Mouse (Mus musculus) 3T3-L1 (cell line): ENCODE results near the gene Mkln1.

Experiments used
- DNase-seq: peaks from one replicate; pipeline ENCODE4 v3.0.0-alpha.2; 2015; ENCODE audit warnings: low read depth, low spot score

The Mkln1 gene

GRCm38 (mm10) chr6:31398431-31399205 is at the start of gene Mkln1:
TSS of gene Mkln1 (plus strand) at chr6:31398735.
- peak; percentile 85 for DNase-seq

DNA sequence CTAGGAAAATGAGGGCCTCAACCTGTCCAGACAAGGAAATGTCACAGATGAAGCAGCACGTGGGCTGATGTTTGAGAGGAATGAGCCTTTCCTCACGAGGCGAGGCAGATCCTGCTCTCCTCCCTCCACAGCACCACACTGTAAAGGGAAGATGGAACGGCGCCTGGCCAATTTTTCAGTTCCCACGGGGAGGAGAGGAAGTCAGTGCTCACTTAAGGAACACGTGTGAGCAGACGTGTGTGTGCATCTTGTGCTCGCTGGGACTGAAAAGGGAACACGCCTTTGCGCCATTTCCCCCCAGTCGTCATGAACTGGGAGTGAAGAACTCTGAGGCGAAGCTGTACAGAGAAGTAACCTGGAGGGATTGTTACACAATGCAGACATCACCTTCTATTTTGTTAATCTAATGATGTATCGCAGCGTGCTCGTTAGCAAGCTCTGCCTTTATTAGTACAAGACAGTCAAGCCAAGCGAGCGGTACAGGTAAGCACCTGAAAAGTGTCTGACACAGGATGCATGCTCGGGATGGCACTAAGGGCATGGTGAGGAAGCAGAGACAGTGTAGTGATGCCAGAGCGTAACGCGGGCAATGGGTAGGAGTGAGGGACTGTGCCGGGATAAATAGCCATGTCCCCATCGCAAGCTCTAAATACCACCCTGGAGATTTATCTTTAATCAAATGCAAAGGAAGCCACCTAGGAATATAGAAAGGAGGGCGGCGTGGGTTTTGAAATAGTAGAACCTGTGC is 41.9 kb upstream of the Mkln1 start:
- no peak for DNase-seq

DNA sequence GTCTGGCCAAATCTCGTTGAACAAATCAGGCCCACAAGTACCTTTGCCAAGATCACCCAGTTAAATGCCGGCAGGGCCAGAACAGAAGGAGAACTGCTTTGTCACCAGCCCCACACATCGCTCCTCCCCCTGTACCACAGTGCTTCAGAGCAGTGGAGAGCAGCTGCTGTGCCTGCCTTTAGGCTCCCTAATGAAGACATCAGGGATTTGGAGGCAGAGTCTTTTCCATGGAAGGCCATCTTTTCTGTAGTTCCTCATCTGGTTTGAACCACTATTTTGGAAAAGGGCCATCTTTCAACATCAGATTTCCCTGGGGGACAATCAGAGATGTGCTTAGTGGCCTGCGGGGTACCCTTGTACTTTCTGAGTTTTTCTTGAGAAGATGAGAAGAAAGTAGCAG is 41.2 kb upstream of the Mkln1 start:
- DNase-seq, result peak; percentile 29

DNA sequence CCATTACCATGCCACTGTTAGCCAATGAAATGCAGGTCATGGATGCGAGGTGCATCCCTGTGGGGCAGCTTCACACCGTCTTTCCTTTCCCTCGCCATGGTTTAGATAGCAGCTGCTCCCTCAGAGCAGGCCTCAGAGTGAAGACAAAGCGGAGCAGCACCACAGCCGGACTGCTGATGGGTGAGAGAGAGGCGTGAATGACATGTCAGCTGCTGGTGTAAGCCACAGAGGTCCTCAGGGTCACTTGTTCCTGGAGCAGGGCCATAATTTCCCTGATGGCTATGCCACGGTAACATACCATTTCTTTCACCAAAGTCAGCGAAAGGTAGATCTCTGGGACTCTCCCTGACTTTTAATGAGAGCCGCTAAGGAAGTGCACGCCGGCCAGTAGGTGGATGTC is 35.9 kb upstream of the Mkln1 start:
- DNase-seq, result peak; percentile 39

GRCm38 (mm10) chr6:31364399-31364798 is 34.1 kb upstream of the Mkln1 start:
- DNase-seq, result no peak

GRCm38 (mm10) chr6:31367947-31368346 is 30.6 kb upstream of the Mkln1 start:
- no peak for DNase-seq

- peak; percentile 30 for DNase-seq
Observed at GRCm38 (mm10) chr6:31368559-31368958, 30.0 kb upstream of the Mkln1 start.

DNA sequence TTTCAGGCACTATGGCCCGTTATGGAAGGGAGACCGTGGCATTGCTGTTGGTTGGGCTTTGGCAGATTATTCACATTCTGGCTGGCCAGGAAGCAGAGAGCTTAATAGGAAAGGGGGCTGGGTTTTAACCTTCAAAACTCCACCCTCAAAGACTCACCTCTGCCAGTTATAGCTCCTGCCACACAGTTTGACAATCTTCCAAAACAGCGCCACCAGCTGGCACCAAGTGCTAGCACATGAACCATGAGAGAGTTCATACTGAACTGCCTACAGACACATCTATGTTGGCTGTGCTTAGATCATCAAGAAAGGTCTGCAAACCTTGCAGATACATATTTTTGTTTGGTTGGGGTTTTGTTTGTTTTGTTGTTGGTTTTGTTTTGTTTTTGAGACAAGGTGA is 28.7 kb upstream of the Mkln1 start:
- DNase-seq, result peak; percentile 70

- DNase-seq, result no peak
Observed at GRCm38 (mm10) chr6:31370550-31371061, 27.9 kb upstream of the Mkln1 start.

- peak; percentile 47 for DNase-seq
Observed at GRCm38 (mm10) chr6:31371140-31371539, 27.4 kb upstream of the Mkln1 start.

GRCm38 (mm10) chr6:31372620-31373019 is 25.9 kb upstream of the Mkln1 start:
- peak; percentile 92 for DNase-seq

DNA sequence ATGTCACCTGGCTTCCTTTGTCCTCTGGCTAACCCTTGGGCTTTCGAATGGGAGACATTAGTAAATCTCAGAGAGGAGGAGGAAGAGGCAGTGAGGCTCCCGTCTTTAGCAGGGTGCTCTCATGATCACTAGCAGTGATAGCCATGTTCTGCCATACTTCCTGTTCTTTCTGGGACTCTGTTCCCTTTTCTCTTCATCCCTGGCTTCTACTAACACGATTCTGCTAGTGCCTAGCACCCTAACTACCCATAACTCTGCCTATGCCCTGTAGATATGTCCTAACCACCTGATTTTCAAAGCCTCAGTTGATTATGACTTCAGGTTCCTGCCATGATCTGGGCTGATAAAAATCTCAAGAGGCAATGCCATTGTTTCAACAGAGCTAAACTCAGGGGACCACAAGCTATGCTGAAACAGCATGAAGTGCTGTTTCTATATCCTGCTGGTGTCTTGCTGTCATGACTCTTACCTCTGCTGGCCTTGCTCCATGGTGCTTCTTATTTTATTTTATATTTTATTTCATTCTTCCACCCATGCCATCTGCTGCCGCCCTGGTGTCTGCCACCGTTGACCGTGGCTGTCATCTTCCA is 25.4 kb upstream of the Mkln1 start:
- peak; percentile 44 for DNase-seq

DNA sequence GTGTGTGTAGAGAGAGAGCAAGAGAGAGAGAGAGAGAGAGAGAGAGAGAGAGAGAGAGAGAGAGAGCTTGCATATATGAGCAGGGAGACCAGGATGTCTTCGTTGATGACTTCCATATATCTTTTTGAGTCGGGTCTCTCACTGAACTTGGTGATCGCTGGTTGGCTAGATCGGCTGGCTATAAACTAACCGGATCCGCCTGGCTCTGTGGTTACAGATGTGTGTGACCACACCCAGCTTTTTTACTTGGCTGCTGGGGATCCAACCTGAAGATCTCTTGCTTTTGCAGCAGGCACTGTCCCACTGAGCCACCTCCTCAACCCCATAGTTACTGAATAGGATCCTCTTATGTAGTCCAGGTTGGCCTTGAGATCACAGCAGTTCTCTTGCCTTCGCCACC is 15.5 kb upstream of the Mkln1 start:
- no peak for DNase-seq

DNA sequence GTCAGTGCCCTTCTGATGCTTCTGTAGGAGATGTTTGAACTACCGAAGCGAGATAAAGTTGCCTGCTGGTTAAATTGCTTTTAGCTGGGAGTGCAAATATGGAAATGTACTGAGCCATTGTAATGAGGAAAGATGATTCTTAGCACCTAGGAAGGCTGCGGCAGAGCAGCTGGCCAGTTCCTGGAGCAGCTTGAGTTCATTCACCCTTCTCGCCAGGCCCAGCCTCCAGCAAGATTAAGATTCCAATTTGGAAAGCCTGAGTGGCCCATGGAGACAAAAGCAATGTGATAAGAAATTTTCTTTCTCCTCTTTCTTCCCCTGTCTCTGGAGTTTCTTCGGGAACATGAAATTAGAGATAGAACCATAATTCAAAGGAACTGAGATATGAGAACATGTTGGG is 13.7 kb upstream of the Mkln1 start:
- no peak for DNase-seq

DNA sequence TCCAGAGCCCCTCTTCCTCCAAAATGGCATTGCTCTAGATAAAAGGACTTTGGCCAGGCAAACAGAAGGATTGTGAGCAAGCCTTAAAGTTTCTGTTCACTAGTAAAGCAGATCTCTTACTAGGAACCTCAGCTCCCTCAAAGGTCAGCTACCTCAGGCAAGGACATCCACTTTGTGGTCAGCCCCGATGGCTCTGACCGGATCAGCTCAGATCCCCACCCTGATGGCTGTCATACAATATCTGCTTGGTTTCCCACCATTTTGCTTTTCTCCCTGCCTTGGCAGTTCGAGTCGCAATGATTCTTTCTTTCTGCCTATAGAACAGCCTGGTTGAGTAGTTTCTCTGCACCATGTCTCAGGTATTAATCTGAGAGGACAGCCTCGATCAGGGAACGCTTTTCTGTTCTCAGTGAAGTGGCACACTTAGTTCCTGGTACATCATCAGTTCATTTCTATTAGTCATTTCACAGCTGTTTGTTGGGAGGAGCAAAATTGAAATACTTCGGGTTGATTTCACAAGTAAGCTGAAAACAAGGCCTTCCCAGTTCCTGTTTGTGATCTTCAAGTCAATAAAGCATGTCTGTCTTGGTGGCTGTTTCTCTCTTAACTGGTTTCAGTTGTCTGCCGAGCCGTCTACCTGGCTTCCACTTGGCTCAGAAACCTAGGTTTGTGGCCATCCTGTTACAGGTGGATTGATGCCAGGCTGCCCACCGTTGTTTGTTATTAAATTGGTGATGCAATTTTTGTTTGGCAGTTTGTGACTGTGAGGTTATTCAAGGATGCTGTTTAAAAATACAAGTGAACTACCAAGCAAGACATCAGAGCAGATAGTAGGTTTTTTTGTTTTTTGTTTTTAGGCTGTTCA is 13.0 kb upstream of the Mkln1 start:
- no peak for DNase-seq

GRCm38 (mm10) chr6:31389716-31390115 is 8.8 kb upstream of the Mkln1 start:
- DNase-seq, result peak; percentile 48

GRCm38 (mm10) chr6:31390243-31390981 is 8.1 kb upstream of the Mkln1 start:
- peak; percentile 81 for DNase-seq

- no peak for DNase-seq
Observed at GRCm38 (mm10) chr6:31392871-31393270, 5.7 kb upstream of the Mkln1 start.

DNA sequence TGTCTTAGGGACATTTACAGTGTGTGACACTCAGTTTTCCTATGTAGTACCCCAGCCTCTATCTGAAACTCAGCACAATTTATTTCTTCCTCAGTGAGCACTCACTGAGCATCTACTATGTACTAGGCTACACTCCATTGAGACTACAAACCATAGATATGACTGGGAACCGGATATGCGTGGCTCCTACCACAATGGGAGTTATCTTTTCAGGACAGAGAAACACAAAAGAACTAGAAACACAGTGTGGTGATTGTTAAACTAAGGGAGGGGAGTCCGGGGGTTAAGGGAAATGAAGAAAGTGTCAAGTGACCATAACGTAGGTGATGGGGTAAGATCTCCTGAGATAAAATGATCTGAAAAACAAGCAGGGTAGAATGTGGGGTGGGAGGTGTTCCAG is 2.4 kb upstream of the Mkln1 start:
- no peak for DNase-seq

DNA sequence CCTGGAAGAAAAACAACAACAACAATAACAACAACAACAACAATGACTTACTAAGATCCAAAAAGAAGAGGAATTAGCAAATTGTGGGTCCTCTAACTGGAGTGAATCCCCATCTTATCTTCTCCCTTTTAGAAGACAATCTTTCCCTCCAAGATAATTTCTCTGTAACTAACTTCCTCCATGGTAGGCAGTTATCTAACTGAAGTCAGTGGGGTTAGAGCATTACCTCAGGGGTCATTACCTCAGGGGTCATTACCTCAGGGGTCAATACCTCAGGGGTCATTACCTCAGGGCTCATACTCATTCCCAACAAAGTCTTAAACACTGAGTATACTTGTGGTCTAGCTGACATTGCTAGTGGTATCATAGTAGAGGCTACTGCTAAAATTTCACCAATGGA is 1.2 kb upstream of the Mkln1 start:
- DNase-seq, result no peak
